Mouse (Mus musculus) cerebellum, adult 18-20 months (tissue): ENCODE results near the gene Krt26.

Source experiments
- DNase-seq, 2 experiments: peaks; one replicate each; pipeline ENCODE4 v3.0.0; 2021

Gene Krt26

GRCm38 (mm10) chr11:99284011-99284410 lies 53.8 kb downstream of the Krt26 start:
- DNase-seq: peak; percentile 71 to 82

DNA sequence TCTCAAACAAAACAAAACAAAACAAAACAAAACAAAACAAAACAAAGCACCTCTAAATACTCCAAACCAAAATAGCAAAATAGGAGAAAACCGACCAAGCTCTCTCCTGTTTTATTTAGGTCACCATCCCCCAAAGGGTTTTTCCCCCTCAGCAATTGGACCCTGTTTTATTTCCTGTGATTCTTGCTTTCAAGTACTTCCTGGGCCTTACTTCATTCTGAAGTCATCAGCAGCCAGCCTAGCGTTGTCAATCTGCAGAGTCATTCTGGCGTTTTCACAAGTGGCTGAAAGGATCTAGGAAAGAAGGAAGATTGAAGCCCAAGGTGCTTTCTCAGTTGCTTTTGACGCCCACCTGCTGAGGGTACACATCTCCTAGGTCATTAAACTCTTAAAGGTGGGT lies 54.4 kb downstream of the Krt26 start:
- no peak for DNase-seq

- DNase-seq: peak; percentile 51 to 57
Measured at GRCm38 (mm10) chr11:99281116-99281515, 56.6 kb downstream of the Krt26 start.

GRCm38 (mm10) chr11:99279986-99280385 lies 57.8 kb downstream of the Krt26 start:
- DNase-seq: peak; percentile 48 to 53
